Mouse (Mus musculus): Measurements from ENCODE around the gene Naa38.

The Naa38 gene

DNA sequence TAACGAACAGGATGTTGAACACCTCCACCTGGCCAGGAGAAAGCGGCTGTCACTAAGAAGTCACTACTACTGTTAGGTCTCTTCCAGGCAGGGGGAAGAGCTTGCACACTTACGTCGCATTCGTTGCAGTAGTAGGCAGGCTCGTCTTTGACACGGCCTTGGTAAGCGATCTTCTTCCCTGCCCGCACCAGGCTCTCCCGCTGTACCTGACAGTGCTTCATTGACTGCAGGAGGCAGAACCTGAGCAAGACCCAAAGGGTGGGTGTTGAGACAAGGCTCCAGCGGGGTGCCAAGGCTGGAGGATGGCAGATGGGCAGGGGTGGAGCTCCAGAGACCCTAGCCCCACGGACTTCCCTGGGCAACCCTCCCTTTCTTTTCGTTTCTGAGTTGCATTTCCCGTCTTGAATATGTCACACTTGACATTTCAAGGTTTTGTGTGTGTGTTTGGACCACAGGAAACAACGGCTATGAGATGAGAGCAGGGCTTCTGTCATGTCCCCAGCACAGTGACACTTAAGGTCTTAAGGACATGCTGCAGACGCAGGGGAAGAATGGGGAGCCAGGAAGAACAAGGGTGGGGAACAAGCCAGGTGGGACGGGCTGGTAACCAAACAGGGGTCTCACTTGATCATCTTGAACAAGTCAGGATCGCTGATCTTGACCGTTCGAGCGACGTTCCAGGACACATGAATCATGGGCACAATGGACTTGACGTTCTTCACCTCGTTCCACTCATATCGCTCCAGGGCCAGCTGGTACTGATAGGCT lies 5.0 kb downstream of the Naa38 start:
- DNase-seq (ENCODE audit: extremely low read depth, low read depth, low spot score), result no peak

DNA sequence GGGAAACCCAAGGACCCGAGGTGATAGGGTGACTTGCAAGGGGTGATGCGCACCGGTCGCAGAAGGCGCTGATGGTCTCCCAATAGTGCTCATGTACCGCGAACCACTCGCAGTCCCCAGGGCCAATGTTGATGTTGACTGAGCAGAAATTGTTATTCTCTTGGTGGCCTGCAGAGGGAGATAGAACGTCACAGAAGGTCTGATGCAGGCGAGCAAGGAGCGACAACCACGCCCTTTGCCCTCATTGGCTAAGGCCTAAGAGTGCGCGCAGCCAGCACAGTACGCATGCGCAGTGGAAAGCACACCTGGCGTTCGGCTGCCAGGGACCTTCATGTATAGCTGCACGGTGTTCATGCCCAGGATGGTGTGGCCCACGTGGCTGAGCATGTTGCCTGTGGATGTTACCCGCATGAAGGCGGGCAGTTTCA lies 5.9 kb downstream of the Naa38 start:
- no peak for DNase-seq (ENCODE audit: extremely low read depth, low read depth, low spot score)

DNA sequence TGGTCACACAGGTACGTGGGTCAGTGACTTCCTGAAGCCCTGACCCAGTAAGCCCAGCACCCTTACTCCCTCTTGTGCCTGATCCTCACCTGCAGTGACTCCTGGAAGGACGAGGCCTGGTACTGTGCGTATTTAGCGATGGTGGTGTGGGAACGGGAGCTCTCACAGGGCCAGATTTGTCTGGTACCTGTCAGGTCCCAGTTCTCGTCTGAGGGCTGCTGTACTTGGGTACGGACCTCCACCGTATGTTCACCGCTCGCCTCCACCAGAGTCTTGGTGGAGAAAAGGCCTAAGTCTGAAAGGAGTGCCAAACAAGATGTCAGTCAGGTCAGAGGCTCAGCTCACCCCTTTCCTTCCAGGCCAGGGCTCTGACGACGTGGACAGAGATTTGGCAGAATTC lies 6.7 kb downstream of the Naa38 start:
- no peak for DNase-seq (ENCODE audit: extremely low read depth, low read depth, low spot score)

DNA sequence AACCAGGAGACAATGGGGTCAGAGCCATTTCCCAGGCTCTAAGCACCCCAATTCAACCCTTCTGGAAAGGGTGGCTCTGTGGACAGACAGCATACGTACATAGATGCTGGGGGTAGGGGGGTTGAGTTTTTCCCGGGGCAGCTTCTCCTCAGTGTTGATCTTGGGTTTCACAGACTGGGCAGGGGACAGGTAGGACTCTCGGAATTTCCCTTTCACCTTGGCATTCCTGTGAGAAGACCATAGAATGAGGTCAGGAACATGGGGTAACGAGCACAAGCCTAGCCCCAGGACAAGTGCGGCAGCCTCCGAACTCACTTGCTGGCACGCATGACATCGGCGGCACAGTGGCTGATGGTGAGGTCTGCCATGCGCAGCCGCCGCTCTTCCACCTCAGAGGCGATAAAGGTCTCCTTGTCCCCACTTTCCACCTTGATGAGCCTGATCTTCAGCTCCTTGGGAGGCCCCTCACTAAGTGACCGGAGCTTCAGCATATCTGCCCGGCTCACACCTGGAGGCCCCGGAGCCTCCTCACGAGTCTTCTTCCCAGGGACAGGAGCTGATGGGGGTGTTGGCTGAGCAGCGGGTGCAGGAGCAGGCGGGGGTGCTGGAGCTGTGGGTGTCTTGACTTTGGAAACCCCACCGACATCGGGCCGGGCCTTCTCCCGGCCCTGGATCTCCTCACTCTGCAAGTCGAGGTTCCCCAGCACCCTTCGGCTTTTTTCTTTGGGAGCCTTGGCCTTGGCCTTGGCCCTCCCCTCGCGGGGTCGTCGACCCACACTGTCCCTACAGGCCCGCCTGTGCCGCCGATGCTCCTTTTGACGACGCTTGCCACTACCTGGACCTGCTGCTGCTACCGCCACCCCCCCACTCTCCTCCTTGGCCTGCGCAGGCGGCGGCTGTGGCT lies 8.7 kb downstream of the Naa38 start:
- no peak for DNase-seq (ENCODE audit: extremely low read depth, low read depth, low spot score)

DNA sequence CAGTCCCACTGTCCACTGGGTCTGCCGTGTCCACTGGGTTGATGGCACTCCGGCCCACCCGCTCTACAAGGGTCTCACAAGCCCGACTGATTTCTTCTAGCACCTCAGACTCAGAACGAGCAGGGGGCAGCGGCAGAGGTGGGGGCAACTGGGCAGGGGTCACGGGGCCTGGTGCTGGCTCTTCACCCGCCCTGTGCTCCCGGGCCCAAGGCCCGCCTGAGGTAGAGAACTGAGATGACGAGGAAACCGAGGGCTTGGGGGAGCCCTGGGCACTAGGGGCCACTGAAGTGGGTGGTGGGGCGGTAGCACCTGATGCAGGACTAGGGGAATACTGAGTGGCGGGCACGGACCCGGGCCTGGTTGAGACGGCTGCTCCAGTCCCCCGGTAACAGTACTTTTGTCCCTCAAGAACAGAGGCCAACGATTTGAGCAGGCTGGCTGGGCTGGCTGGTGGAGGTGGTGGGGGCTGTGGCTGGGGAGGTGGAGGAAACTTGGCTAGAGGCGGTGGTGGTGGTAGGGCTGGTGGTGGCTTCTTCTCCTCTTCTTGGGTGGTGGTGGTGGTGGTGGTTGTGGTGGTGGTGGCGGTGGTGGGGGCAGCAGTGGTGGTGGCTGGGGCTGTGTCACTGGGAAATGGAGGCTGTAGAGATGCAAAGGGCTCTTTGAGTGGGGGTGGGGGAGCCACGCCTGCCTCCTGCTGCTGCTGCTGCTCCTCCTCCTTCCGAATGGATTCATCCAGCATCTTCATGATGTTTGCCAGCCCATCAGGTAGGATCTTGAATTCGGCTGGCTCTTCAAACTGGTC lies 9.5 kb downstream of the Naa38 start:
- no peak for DNase-seq (ENCODE audit: extremely low read depth, low read depth, low spot score)

DNA sequence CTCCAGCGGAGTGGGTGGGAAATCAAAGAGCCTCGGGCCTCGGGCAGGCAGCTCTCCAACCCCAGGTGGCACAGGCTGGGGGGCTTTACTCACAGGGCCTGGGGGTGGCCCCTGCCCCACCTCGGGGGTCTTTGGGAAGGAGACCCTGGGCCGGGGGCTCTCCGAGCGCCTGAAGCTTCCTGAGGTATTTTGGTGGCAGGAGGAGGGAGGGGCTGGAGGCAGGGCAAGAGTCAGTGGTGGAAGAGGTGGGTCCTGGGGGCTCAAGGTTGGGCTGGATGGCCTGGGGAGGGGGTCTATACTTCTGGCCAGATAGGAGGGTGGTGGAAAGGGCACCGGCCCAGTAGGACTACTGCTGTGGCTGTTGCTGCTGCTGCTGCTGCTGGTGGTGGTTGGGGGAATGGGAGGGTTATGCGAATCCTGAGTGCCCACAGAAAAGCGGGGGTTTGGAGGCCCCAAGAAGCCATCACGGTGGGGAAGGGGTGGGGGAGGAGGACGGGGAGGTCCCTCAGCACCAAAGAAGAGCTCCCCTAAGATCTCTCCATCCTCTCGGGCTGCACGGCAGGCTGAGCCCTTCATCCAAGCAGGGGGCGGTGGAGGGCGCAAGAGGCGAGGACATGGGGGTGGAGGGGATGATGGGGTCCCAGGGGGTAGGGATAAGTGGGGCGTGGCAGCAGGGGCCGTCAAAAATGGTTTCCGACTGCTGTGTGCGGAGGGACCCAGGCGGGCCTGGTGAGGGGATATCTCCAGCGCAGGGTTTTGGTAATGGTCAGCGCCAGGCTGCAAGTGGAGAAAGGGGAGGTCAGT lies 10.3 kb downstream of the Naa38 start:
- no peak for DNase-seq (ENCODE audit: extremely low read depth, low read depth, low spot score)

DNA sequence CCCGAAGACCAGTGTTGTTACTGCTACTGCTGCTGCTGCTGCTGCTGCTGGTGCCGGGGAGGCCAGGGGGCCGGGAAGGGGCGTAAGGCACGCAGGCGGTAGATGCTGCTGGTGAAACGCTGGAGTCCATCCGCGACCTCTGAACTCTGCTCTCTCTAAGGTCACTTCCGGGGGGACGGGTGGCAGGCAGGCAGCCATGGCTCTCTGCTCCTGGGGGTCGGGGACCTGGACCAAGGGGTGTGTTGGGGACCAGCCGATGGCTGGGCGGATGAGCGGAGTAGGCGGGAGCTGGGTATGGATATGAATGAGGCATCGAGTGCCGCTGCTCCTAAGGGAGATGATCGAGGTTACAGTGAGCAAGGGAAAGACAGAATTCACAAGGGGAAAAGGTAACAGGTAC lies 11.0 kb downstream of the Naa38 start:
- no peak for DNase-seq (ENCODE audit: extremely low read depth, low read depth, low spot score)

DNA sequence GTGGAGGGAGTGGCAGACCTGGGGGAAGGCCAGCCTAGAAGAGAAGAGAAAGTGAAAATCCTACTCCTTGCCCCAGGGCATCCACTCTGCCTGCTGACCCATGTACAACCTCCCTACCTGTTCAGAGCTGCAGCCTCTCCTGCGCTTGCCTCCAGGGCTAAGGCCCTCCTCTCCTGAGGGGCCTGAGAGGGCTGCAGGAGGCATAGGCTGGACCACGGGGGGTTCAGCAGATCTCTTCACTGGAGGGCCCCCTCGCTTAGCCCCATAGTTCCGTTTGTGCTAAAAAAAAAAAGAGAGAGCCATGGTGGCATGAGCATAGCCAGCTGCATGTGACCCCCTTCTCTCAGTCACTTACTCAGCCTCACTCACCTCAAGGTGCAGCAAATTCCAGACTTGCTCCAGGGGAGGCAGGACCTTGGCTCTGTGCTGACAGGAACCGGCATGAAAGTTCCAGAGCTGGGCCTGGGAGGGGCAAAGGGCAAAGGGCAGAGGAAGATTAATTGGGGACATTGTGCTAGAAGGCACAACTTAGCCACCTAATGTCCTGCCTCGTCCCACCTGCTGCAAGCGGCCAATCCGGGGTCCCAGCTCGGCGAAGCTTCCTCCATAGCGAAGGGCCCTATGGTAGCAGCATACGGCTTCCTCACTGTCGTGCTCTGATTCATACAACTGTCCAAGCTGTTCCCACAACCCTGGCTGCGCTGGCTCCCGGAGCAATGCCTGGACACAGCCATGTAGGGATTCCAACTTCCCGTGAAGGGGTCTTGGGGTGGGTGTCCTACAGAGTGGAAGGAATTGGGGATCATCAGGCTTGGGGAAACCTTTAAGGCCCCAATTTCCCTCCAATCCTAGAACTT lies 11.8 kb downstream of the Naa38 start:
- DNase-seq (ENCODE audit: extremely low read depth, low read depth, low spot score), result no peak

DNA sequence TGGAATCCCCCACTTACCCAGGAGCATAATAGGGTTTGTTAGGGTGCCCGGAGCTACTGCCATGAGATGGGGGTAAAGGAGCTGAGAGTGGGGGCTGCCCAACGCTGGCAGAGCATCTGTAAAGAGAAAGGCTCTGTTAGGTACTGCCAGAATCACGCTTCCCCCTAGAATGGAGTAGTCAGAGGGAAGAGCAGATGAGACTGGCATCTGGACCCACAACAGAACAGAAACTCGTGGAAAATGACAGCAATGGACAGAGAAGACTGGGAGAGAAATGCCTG lies 12.4 kb downstream of the Naa38 start:
- no peak for DNase-seq (ENCODE audit: extremely low read depth, low read depth, low spot score)

DNA sequence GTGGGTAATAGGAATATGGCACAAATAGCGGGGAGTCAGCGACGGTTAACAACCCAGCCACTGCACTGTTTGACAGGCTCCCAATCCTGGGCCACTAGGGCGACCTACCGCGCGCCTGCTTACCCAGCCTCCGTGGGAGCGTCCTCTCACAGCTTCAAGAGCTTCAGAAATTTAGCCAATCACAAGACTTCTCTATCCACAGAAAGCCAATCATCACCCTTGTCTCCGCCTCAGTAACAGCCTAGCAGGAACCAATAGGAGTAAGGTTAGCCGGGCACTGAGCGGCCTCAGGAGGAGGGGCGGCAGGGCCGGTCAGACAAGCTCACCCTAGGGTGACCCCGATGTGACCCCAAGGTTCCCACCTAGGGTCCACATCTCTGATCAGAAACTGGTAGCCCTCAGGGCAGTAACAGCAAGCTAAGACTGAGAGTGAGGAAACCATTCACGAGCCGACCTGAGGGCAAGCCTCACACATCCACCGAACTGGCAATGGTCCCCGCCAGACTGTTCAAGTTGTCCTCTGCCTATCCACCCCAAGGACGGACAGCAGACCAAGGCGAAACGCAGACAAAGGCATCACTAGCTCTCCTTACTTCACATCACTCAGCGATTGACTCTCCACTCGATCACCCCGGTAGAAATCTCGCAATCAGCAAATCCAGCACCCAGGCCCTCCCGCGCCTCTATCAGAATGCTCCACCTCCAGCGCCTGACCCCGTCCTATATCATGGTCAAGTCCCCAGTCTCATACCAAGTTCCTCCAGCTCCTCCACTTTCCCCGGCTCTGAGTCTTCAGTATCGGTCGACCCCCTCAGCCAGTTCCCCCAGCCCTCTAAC lies 13.5 kb downstream of the Naa38 start:
- no peak for DNase-seq (ENCODE audit: extremely low read depth, low read depth, low spot score)

DNA sequence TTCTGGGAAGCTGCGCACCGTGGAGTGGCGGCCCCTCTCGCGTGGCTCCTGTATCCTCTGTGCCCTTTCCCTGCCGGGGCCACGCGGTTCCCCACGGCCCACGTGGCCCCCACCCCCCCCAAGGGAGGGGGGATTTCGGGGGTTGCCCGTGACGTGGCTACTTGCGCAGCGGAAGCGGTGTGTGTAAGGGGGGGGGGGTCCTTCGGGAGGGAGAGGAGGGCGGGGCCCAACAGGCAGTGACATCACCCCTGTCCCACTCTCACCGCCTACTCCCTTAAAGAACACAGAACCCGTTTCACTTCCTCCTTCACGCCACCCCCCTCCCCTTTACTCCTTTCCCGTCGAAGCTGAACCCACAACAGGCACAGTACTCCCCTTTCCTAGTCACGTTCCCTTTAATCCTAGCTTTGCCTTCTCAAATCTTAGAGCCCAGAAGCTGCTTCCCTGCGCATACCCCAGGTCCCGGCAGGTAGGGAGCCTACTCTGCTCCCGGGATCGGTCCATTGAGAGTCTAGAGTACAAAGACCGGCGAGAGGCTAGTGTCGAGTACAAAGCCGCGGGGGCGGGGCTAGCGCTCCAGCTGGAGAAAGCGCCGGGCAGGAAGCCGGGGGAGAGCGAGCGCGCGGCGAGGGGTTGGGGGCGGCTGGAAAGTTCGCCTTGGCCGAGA lies 14.2 kb downstream of the Naa38 start:
- no peak for DNase-seq (ENCODE audit: extremely low read depth, low read depth, low spot score)

DNA sequence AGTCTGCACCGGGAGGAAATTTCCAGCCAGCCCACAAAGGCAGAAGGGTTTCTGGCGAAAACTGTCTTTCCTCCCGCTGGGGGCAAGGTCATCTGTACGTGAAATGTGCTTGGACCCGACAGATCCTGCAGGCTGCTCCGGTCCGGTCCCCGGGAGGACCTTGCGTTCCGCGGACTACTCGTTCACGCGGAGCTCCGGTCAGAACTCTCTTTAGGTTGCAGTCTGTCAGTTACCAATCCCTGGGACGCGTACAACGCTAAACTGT lies 14.7 kb downstream of the Naa38 start:
- no peak for DNase-seq (ENCODE audit: extremely low read depth, low read depth, low spot score)

DNA sequence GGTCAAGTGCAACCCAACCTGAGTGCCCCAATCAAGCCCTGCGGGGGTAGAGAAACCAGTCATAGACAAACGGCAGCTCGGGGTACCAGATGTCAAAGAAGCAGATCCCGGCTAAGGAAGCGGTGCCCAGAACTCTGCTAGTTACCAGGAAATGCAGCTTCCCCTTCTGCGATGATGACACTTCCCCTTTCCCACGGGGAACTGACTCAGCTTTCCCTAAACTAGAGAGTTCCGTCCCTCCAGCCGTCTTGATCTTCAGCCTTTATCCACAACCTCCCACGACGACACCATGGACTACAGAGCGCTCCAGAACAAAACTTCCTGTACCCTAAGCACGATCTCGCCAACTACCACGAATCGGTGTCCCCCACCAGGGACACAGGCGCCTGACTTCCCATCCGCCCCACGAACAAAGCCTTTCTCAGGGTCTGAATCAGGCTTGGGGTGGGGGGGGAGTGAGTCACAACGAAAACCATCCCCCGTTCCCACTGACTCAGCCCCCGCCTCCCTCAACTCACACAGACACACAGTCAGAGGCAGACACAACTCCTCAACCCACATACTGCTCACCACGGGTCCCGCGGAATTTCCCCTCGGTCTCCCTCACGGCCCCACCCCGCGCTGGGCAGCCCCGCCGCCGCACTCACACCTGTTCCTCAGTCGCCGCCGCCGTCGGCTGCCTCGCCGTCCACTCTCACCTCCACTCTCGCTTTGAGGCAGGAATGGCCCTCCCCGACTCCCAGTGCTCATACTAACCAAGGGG lies 15.2 kb downstream of the Naa38 start:
- DNase-seq (ENCODE audit: extremely low read depth, low read depth, low spot score), result no peak

DNA sequence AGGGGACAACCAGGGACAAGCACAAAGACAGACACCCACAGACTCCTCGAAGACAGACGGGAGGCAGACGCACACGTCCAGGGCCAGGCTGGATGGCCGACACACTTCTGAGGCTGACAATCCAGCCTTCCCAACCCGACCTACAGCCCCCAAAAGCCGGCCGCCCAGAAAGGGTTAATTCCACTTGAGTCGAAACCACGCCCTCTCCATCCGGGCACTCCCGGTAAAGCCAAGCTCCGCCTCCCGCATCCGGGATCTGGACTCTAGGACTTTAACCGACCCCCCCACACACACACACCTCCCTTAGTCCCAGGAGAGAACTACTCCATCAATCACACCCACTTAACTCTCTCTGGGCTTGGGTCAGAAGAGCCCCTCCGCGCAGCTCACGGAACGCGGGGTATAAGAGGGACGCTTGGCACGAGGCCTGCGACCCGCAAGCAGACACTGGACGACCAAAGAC lies 15.8 kb downstream of the Naa38 start:
- no peak for DNase-seq (ENCODE audit: extremely low read depth, low read depth, low spot score)

DNA sequence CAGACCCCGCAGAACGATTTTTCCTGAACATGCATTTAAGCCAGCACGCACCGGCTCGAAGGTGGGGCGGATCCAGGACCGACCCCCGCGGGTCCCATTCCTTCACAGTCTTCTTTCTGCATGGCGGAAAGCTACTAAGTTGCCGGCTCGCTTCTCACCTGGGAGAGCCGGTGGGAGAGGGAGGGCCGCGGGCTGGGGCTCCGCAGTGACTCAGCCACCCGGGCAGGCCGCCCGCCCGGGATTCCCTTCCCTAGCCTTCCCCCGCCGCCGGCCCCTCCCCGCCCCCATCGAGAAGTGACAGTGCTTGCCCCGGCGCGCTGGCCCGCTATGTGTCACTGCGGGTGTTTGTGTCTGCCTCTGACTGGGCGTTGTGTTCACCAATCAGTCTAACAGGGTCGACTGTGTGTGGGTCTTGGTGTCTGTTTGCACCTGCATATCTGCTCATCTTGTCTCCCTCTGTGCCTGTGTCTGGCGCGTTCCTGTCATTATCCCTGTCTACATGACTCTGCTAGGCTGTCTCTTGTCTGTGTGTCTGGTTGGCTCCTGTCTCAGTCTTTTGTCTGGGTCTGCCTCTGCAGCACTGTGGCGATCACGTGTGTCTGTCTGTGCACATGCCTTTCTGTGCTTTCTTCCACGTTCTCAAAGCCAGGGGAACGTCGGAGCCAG lies 16.4 kb downstream of the Naa38 start:
- DNase-seq (ENCODE audit: extremely low read depth, low read depth, low spot score), result no peak

DNA sequence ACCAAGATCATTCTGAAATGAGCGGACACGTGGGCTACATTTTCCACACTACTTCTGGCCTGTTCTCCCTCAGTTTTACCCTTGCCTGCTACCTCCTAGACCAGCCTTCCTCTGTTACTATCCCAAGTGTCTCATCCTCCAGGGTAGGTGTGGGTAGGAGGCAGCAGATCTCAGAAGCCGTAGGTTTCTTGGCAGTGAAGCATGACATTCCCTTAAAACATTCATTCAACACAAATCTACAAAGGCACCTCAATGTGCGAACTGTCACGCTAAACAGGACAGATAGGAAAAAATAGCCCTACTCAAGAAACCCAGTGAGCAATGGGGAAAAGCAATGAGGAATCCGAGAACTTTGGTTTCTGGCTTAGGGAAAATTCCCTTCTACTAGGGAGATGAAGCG lies 17.3 kb downstream of the Naa38 start:
- no peak for DNase-seq (ENCODE audit: extremely low read depth, low read depth, low spot score)

All from fat pad, adult 2 months (tissue).